Mouse (Mus musculus) C2C12 (cell line): Measurements from ENCODE around the gene Grm8. TPM values are rescaled to one million over a fixed set of nuclear protein-coding genes. Genes with fewer than 3 reads are reported as not detected.
A peak's percentile ranks its signal among the peaks of the same experiment; 100 is the strongest.

Experiments used
- H3K27me3 ChIP-seq: one replicate; pipeline ENCODE4 v1.6.1; 2011; ENCODE audit not compliant: control insufficient read depth, insufficient read depth, insufficient read length
- H3K36me3 ChIP-seq: one replicate; pipeline ENCODE4 v1.6.1; 2011; ENCODE audit not compliant: control insufficient read depth, insufficient read depth
- H3K4me3 ChIP-seq: one replicate; pipeline ENCODE4 v1.5.1; 2011; ENCODE audit warnings: mild to moderate bottlenecking, control low read depth; ENCODE audit not compliant: poor library complexity, insufficient read depth, severe bottlenecking
- H3K79me2 ChIP-seq: one replicate; pipeline ENCODE4 v1.6.1; 2011; ENCODE audit not compliant: control insufficient read depth, insufficient read depth
- H3K79me3 ChIP-seq: one replicate; pipeline ENCODE4 v1.6.1; 2011; ENCODE audit warnings: low read depth, control low read depth
- H3ac ChIP-seq: one replicate; pipeline ENCODE3; 2011; ENCODE audit warnings: low read depth; ENCODE audit not compliant: control insufficient read depth, insufficient read length
- CEBPB ChIP-seq: IDR thresholded peaks from one replicate; pipeline ENCODE4 v1.6.1; 2011; ENCODE audit warnings: low read depth, mild to moderate bottlenecking, control low read depth, moderate library complexity
- CTCF ChIP-seq: IDR thresholded peaks from one replicate; pipeline ENCODE4 v1.5.1; 2011; ENCODE audit not compliant: control insufficient read depth, insufficient read depth, insufficient read length
- FOSL1 ChIP-seq: IDR thresholded peaks from one replicate; pipeline ENCODE4 v1.8.0; 2011; ENCODE audit warnings: mild to moderate bottlenecking, low read length; ENCODE audit not compliant: poor library complexity, insufficient read depth, severe bottlenecking
- MAX ChIP-seq: IDR thresholded peaks from one replicate; pipeline ENCODE4 v1.6.1; 2011; ENCODE audit warnings: mild to moderate bottlenecking, control low read depth
- MYOD1 ChIP-seq: IDR thresholded peaks from one replicate; pipeline ENCODE4 v1.6.1; 2011; ENCODE audit warnings: low read depth; ENCODE audit not compliant: control insufficient read depth, insufficient read length
- MYOG ChIP-seq: IDR thresholded peaks from one replicate; pipeline ENCODE4 v1.6.1; 2011; ENCODE audit not compliant: control insufficient read depth, insufficient read length; ENCODE audit errors: extremely low read depth
- USF1 ChIP-seq: IDR thresholded peaks from one replicate; pipeline ENCODE4 v1.6.1; 2011; ENCODE audit warnings: low read depth, mild to moderate bottlenecking, control low read depth, moderate library complexity
- microRNA-seq: library from miRNA; unstranded; fragments of <30 nt; microRNA quantifications from one replicate; pipeline ENCODE4, GENCODE M21; 2019; ENCODE audit warnings: borderline microRNAs expressed
- polyA plus RNA-seq: library from polyadenylated mRNA; unstranded; fragments of >200 nt; fragmentation: generic; extraction: Trizol; gene quantifications from one replicate; pipeline ENCODE4 v1.2.1, GENCODE M21; 2012; ENCODE audit warnings: missing spikeins

Gene Grm8
- polyA plus RNA-seq, 1 experiment: not detected

- Histone ChIP-seq H3K4me3 (no peak overlapping the region), H3K79me3 (no peaks in the 10 kb centered on the region), H3K27me3 (no peaks in the 10 kb centered on the region), H3K79me2 (no peaks in the 10 kb centered on the region), H3K36me3 (no peaks in the 10 kb centered on the region), H3ac (no peak overlapping the region)
- no peak for TF ChIP-seq FOSL1
- TF ChIP-seq CEBPB: no peak
- no peak for TF ChIP-seq MAX
- no peak for TF ChIP-seq CTCF
- no peak for TF ChIP-seq MYOG
- TF ChIP-seq MYOD1: no peak
- no peak for TF ChIP-seq USF1
These were observed 829.6 kb downstream of the Grm8 start for GRCm38 (mm10) chr6:27305351-27305750.

DNA sequence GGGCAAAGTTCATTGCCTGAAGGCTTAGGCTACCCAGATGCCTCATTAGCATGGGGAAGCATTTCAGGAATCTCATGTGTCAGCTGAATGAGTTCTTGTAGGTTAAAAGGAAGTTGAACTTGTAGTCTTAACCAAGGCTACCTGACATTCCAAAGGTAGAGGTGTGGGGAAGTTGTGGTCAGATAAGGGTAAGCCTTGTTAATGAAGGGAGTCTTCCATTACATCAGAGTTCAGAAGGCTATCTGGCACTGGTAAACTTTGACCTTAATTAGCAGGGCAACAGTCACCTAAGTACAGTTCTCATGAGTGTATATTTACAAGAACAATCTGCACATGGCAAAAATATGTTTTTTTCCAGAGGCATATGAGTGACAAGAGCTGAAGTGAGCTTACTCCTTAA is 870.0 kb downstream of the Grm8 start:
- Histone ChIP-seq H3K79me3 (no peaks in the 10 kb centered on the region), H3K79me2 (no peaks in the 10 kb centered on the region), H3K36me3 (no peaks in the 10 kb centered on the region), H3ac (no peak overlapping the region), H3K27me3 (no peaks in the 10 kb centered on the region), H3K4me3 (no peak overlapping the region)
- no peak for TF ChIP-seq CTCF
- TF ChIP-seq FOSL1: no peak
- no peak for TF ChIP-seq MYOD1
- TF ChIP-seq MYOG: no peak
- TF ChIP-seq MAX: no peak
- TF ChIP-seq CEBPB: no peak
- no peak for TF ChIP-seq USF1

GRCm38 (mm10) chr6:27262611-27263010 is 872.4 kb downstream of the Grm8 start:
- H3ac ChIP-seq: no peak overlapping the region
- no peaks in the 10 kb centered on the region for H3K79me3 ChIP-seq
- TF ChIP-seq CEBPB (no peak), MYOD1 (no peak), MAX (no peak), CTCF (no peak), MYOG (no peak), USF1 (no peak), FOSL1 (no peak)
- H3K4me3 ChIP-seq: no peak overlapping the region
- no peaks in the 10 kb centered on the region for H3K27me3 ChIP-seq
- H3K79me2 ChIP-seq: no peaks in the 10 kb centered on the region
- H3K36me3 ChIP-seq: no peaks in the 10 kb centered on the region

GRCm38 (mm10) chr6:27240416-27240815 is 894.6 kb downstream of the Grm8 start:
- Histone ChIP-seq H3K79me2 (no peaks in the 10 kb centered on the region), H3ac (no peak overlapping the region), H3K27me3 (no peaks in the 10 kb centered on the region), H3K36me3 (no peaks in the 10 kb centered on the region), H3K4me3 (no peak overlapping the region), H3K79me3 (no peaks in the 10 kb centered on the region)
- TF ChIP-seq CTCF (no peak), USF1 (no peak), MYOG (no peak), CEBPB (no peak), MYOD1 (no peak), FOSL1 (no peak), MAX (no peak)

DNA sequence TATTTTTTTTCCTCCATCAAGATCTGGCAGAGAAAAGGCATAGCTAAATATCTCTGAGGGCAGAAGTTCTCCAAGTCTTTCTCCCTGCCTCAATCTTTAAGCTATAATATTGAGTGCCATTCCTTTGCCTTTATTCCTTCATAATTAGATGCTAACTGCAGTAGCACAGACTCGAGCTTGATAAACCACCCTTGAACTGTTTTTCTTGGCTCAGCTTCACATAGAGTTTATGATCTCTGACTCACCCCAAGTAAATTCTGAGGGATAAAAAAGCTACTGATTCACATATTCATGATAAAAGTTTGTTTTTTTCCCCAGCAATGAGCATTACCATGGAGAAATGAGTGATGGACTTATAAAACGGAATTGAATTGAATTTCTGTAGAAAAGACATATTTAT is 895.0 kb downstream of the Grm8 start:
- H3ac ChIP-seq: no peak overlapping the region
- no peak overlapping the region for H3K4me3 ChIP-seq
- TF ChIP-seq MYOD1 (no peak), MYOG (no peak), MAX (no peak)
- H3K27me3 ChIP-seq: no peaks in the 10 kb centered on the region
- H3K79me3 ChIP-seq: no peaks in the 10 kb centered on the region
- no peaks in the 10 kb centered on the region for H3K36me3 ChIP-seq
- H3K79me2 ChIP-seq: no peaks in the 10 kb centered on the region

Small RNA genes within 50 kb of the gene (microRNA-seq; reads per million reads assigned to microRNA genes)
- 0.44 reads per million, percentile 6 among the genes with 10 or more reads in this experiment for gene Mir592
